Mouse (Mus musculus) embryo, embryonic 9.5 days (tissue): ENCODE results near the gene Gm14744.
"Not testable (repeated sequence)": the region's sequence is repeated elsewhere in the genome, so short reads cannot be mapped to it uniquely, and the experiment has no call there.

ENCODE experiments used
- DNase-seq: peaks from one replicate; pipeline ENCODE4 v3.0.0-alpha.2; 2017; ENCODE audit errors: extremely low spot score

The Gm14744 gene

DNA sequence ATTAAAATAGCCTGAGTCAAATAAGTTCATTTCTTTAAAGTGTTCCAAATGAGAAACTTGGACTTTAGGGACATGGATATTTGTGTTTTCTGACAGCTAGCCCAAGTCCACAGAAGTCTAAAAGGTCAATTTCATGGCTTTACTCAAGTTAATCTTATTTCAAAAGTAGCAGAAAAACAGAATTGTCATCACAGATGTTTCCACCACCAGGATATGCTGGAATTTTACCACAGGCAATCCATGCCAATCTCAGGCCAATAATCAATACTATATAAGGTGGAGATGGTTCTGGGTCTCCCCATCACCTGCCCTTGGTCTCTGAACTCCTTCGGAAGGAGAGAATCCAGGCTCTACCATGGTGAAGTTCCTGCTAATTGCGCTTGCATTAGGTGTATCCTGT lies at the start of gene Gm14744:
Gm14744 (plus strand) TSS at position 301 of the 400 bp plus-strand sequence.
- DNase-seq = not testable (repeated sequence)

- no peak for DNase-seq
Observed at GRCm38 (mm10) chrX:77853523-77853922, 11.0 kb upstream of the Gm14744 start, which contains the start of gene Pbsn. TSS of gene Pbsn (minus strand) at chrX:77853623.

GRCm38 (mm10) chrX:77880033-77880432 lies 15.5 kb downstream of the Gm14744 start:
- not testable (repeated sequence) for DNase-seq
